Mouse (Mus musculus) embryonic facial prominence, embryonic 12.5 days (tissue): ENCODE results near the gene Fam47c. TPM values are rescaled to one million over a fixed set of nuclear protein-coding genes. Genes with fewer than 3 reads are reported as not detected.

ENCODE experiments used
- ATAC-seq: fragments of 200-750 bp; cut with Nextera tagmentation; 2 replicates; pipeline ENCODE4 v1.8.0; 2017; ENCODE audit not compliant: insufficient number of reproducible peaks, insufficient read depth, low FRiP score, low TSS enrichment
- H3K27ac ChIP-seq: fragments of 300-500 bp; sonication (generic); 2 replicates; pipeline ENCODE4 v1.5.1; 2016; ENCODE audit warnings: mild to moderate bottlenecking
- H3K27me3 ChIP-seq: fragments of 300-500 bp; sonication (generic); 2 replicates; pipeline ENCODE4 v1.6.1; 2016; ENCODE audit warnings: mild to moderate bottlenecking, moderate library complexity
- H3K36me3 ChIP-seq: fragments of 300-500 bp; sonication (generic); 2 replicates; pipeline ENCODE4 v1.6.1; 2016; ENCODE audit warnings: mild to moderate bottlenecking
- H3K4me1 ChIP-seq: fragments of 300-500 bp; sonication (generic); 2 replicates; pipeline ENCODE4 v1.6.1; 2016
- H3K4me2 ChIP-seq: fragments of 300-500 bp; sonication (generic); replicated peaks from 2 replicates; pipeline ENCODE4 v1.6.1; 2016; ENCODE audit warnings: mild to moderate bottlenecking, moderate library complexity
- H3K4me3 ChIP-seq: fragments of 300-500 bp; sonication (generic); 2 replicates; pipeline ENCODE4 v1.5.1; 2016; ENCODE audit warnings: mild to moderate bottlenecking
- H3K9ac ChIP-seq: fragments of 300-500 bp; sonication (generic); 2 replicates; pipeline ENCODE4 v1.6.1; 2016; ENCODE audit warnings: mild to moderate bottlenecking, moderate library complexity
- H3K9me3 ChIP-seq: fragments of 300-500 bp; sonication (generic); 2 replicates; pipeline ENCODE4 v1.6.1; 2016; ENCODE audit warnings: mild to moderate bottlenecking, moderate library complexity
- WGBS: fragments of 180-500 bp; shearing (Covaris S2); methylation state at CpG from one replicate; pipeline ENCODE4 v1.1.7; 2016; 5-methylcytosine and 5-hydroxymethylcytosine counted together
- polyA plus RNA-seq: library from polyadenylated mRNA; unstranded; fragments of >200 nt; fragmentation: Nextera tagmentation; extraction: Ambion mirVana; gene quantifications from 2 replicates; pipeline ENCODE4 v1.2.1, GENCODE M21; 2016

Fam47c gene
- not detected in 2 replicates for polyA plus RNA-seq

DNA sequence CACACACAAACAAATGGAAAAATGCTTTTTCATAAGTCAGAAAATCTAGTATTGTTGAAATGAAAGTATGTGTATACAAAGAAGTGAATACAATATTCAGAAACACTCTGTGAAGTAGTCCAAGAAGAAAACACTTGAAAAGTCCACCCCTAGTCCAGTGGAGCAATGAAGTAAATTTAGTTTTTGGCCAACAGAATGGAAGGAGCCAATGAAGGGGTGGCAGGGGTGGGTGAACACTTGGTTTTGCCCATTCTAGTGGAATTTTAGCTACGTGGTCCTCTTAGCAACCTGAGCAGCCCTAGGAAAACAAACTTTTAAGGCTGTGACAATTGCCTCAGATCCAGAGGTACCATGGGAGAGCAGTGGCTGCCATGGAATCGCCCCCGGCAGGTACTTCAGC is at the start of gene Fam47c:
TSS of gene Fam47c (plus strand) at position 301 of the 400 bp plus-strand sequence.
- no peaks in the 10 kb centered on the region for H3K9me3 ChIP-seq
- 84% methylated on average over 3 of the region's 3 CpGs for WGBS
- H3K4me2 ChIP-seq: no peak within 1 kb of the TSS
- no peak for ATAC-seq
- H3K4me1 ChIP-seq: no peaks in the 10 kb centered on the region
- H3K4me3 ChIP-seq: no peak within 1 kb of the TSS
- no peak within 1 kb of the TSS for H3K9ac ChIP-seq
- no peaks in the 10 kb centered on the region for H3K27me3 ChIP-seq
- H3K27ac ChIP-seq: no peak within 1 kb of the TSS
- H3K36me3 ChIP-seq: no peaks in the 10 kb centered on the region

GRCm38 (mm10) chrX:78769408-78769807 is 31.8 kb downstream of the Fam47c start:
- no peak overlapping the region for H3K4me3 ChIP-seq
- no peaks in the 10 kb centered on the region for H3K36me3 ChIP-seq
- H3K9me3 ChIP-seq: no peaks in the 10 kb centered on the region
- H3K27me3 ChIP-seq: no peaks in the 10 kb centered on the region
- ATAC-seq: no peak
- no peak overlapping the region for H3K4me2 ChIP-seq
- WGBS: 66% methylated on average over 2 of the region's 2 CpGs
- no peak overlapping the region for H3K27ac ChIP-seq
- no peaks in the 10 kb centered on the region for H3K4me1 ChIP-seq
- H3K9ac ChIP-seq: no peak overlapping the region

GRCm38 (mm10) chrX:78777078-78777477 is 39.5 kb downstream of the Fam47c start:
- Histone ChIP-seq H3K27ac (no peak overlapping the region), H3K27me3 (no peaks in the 10 kb centered on the region), H3K9ac (no peak overlapping the region), H3K4me2 (no peak overlapping the region), H3K4me3 (no peak overlapping the region), H3K4me1 (no peaks in the 10 kb centered on the region), H3K9me3 (no peaks in the 10 kb centered on the region), H3K36me3 (no peaks in the 10 kb centered on the region)
- no peak for ATAC-seq
- 81% methylated on average over 2 of the region's 2 CpGs for WGBS

Other genes with a start within 250 kb of the Fam47c start
- 13.6 and 13.8 TPM in 2 replicates for gene Prrg1, start 153.9 kb upstream of the Fam47c start, polyA plus RNA-seq